Mouse (Mus musculus) hindbrain, embryonic 12.5 days (tissue): ENCODE measurements around the gene Scgb1b30. TPM values are rescaled to one million over a fixed set of nuclear protein-coding genes. Genes with fewer than 3 reads are reported as not detected.
"Not testable (repeated sequence)": the region's sequence is repeated elsewhere in the genome, so short reads cannot be mapped to it uniquely, and the experiment has no call there.

Experiments
- ATAC-seq: fragments of 200-750 bp; cut with Nextera tagmentation; 2 replicates; pipeline ENCODE4 v1.8.0; 2017; ENCODE audit warnings: moderate TSS enrichment; ENCODE audit not compliant: low FRiP score
- H3K27ac ChIP-seq: fragments of 300-500 bp; sonication (generic); 2 replicates; pipeline ENCODE4 v1.5.1; 2016; ENCODE audit warnings: mild to moderate bottlenecking
- H3K27me3 ChIP-seq: fragments of 300-500 bp; sonication (generic); 2 replicates; pipeline ENCODE4 v1.6.1; 2016; ENCODE audit warnings: mild to moderate bottlenecking
- H3K36me3 ChIP-seq: fragments of 300-500 bp; sonication (generic); 2 replicates; pipeline ENCODE4 v1.6.1; 2016; ENCODE audit warnings: mild to moderate bottlenecking
- H3K4me1 ChIP-seq: fragments of 300-500 bp; sonication (generic); 2 replicates; pipeline ENCODE4 v1.6.1; 2016
- H3K4me2 ChIP-seq: fragments of 300-500 bp; sonication (generic); replicated peaks from 2 replicates; pipeline ENCODE4 v1.6.1; 2016; ENCODE audit warnings: mild to moderate bottlenecking
- H3K4me3 ChIP-seq: fragments of 300-500 bp; sonication (generic); 2 replicates; pipeline ENCODE4 v1.5.1; 2016; ENCODE audit warnings: mild to moderate bottlenecking
- H3K9ac ChIP-seq: fragments of 300-500 bp; sonication (generic); 2 replicates; pipeline ENCODE4 v1.6.1; 2016; ENCODE audit warnings: mild to moderate bottlenecking, moderate library complexity
- H3K9me3 ChIP-seq: fragments of 300-500 bp; sonication (generic); replicated peaks from 2 replicates; pipeline ENCODE4 v1.6.1; 2016; ENCODE audit warnings: mild to moderate bottlenecking
- WGBS: fragments of 180-500 bp; shearing (Covaris S2); methylation state at CpG from one replicate; pipeline ENCODE4 v1.1.7; 2016; 5-methylcytosine and 5-hydroxymethylcytosine counted together
- polyA plus RNA-seq: library from polyadenylated mRNA; unstranded; fragments of >200 nt; fragmentation: Nextera tagmentation; extraction: Ambion mirVana; gene quantifications from 2 replicates; pipeline ENCODE4 v1.2.1, GENCODE M21; 2016

Scgb1b30 gene
- polyA plus RNA-seq: not detected in 2 replicates

GRCm38 (mm10) chr7:34094911-34095481, at the start of gene Scgb1b30:
Gene Scgb1b30, plus strand, starts transcription at chr7:34095431.
- WGBS: 84% methylated on average over 3 of the region's 3 CpGs
- Histone ChIP-seq H3K27ac (no peak within 1 kb of the TSS), H3K4me3 (no peak within 1 kb of the TSS), H3K27me3 (no peaks in the 10 kb centered on the region), H3K4me1 (no peaks in the 10 kb centered on the region), H3K9ac (no peak within 1 kb of the TSS), H3K9me3 (peaks cover 16% of the 10 kb centered on the region), H3K4me2 (no peak within 1 kb of the TSS), H3K36me3 (no peaks in the 10 kb centered on the region)
- no peak for ATAC-seq

- not testable (repeated sequence) for ATAC-seq, H3K27me3 ChIP-seq, H3K27ac ChIP-seq, H3K4me2 ChIP-seq, H3K36me3 ChIP-seq, H3K9ac ChIP-seq, H3K4me1 ChIP-seq, H3K4me3 ChIP-seq, H3K9me3 ChIP-seq
- WGBS: 71% methylated on average over 5 of the region's 5 CpGs
These were observed 27.1 kb upstream of the Scgb1b30 start for GRCm38 (mm10) chr7:34068132-34068531.

DNA sequence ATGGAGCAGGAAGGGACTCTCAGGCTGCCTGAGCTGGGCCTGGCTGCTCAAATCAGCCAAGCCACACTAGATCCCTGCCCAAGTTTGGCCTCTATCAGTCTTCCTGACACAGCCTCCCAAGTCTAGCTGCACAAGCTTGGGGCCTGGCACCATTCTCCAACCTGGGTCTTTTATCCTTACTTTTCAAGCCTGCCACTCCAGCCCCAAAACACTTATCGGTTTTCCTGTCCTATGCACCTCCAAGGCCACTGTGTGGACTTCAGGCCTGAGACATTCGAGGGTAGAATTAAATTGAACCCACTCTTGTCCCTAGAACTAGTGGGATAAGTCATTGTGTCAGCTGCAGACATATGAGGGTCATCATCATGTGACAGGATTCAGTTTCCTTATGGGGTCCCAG, 4.8 kb downstream of the Scgb1b30 start:
- Histone ChIP-seq H3K36me3 (no peaks in the 10 kb centered on the region), H3K9ac (no peak overlapping the region), H3K9me3 (peaks cover 8% of the 10 kb centered on the region), H3K4me3 (no peak overlapping the region), H3K4me2 (no peak overlapping the region), H3K27me3 (no peaks in the 10 kb centered on the region), H3K4me1 (no peaks in the 10 kb centered on the region), H3K27ac (no peak overlapping the region)
- no peak for ATAC-seq
- 77% methylated on average over 2 of the region's 2 CpGs for WGBS

- no peak for ATAC-seq
- Histone ChIP-seq H3K4me3 (no peak overlapping the region), H3K4me1 (no peaks in the 10 kb centered on the region), H3K4me2 (no peak overlapping the region), H3K27me3 (no peaks in the 10 kb centered on the region), H3K9me3 (peaks cover 4% of the 10 kb centered on the region; the same call in 1 of the 2 replicates), H3K36me3 (no peaks in the 10 kb centered on the region), H3K9ac (no peak overlapping the region), H3K27ac (no peak overlapping the region)
These were observed 6.0 kb downstream of the Scgb1b30 start for GRCm38 (mm10) chr7:34101276-34101675.

DNA sequence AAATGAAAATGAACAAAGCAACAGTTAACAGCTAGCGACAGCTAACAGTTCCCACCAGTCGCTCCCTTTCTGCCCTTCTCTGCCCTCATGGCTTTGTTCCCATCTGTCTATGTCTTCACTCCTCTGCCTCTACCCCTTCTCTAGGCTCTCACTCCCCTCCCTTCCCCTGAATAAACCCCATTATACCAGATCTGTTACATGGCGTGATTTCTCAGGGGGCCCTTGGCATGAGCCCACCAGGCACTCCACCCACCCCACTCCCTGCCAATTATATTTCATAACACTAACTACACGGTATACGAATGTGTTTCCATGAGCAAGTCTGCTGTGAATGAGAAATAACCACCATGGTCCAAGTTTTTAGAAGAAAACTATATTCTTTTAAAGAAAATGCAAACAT, 14.0 kb downstream of the Scgb1b30 start:
- no peak overlapping the region for H3K4me2 ChIP-seq
- no peak overlapping the region for H3K9ac ChIP-seq
- no peak overlapping the region for H3K4me3 ChIP-seq
- 77% methylated on average over 5 of the region's 5 CpGs for WGBS
- peaks cover 40% of the 10 kb centered on the region for H3K36me3 ChIP-seq
- ATAC-seq: no peak
- H3K27ac ChIP-seq: no peak overlapping the region
- H3K9me3 ChIP-seq: no peaks in the 10 kb centered on the region
- H3K27me3 ChIP-seq: no peaks in the 10 kb centered on the region
- no peaks in the 10 kb centered on the region for H3K4me1 ChIP-seq

- peaks cover 66% of the 10 kb centered on the region for H3K36me3 ChIP-seq
These were observed 21.4 kb downstream of the Scgb1b30 start for GRCm38 (mm10) chr7:34116601-34117000.

GRCm38 (mm10) chr7:34120636-34121035, 25.4 kb downstream of the Scgb1b30 start:
- not testable (repeated sequence) for H3K4me2 ChIP-seq, H3K9me3 ChIP-seq
- 61% methylated on average over 1 of the region's 1 CpGs for WGBS

More at GRCm38 (mm10) chr7:34116601-34117000, 21.4 kb downstream of the Scgb1b30 start:
- 88% methylated on average over 3 of the region's 3 CpGs for WGBS
- ATAC-seq: no peak
- H3K27ac ChIP-seq: no peak overlapping the region
- no peaks in the 10 kb centered on the region for H3K9me3 ChIP-seq
- no peaks in the 10 kb centered on the region for H3K4me1 ChIP-seq
- no peaks in the 10 kb centered on the region for H3K27me3 ChIP-seq
- no peak overlapping the region for H3K9ac ChIP-seq
- no peak overlapping the region for H3K4me3 ChIP-seq
- H3K4me2 ChIP-seq: no peak overlapping the region

DNA sequence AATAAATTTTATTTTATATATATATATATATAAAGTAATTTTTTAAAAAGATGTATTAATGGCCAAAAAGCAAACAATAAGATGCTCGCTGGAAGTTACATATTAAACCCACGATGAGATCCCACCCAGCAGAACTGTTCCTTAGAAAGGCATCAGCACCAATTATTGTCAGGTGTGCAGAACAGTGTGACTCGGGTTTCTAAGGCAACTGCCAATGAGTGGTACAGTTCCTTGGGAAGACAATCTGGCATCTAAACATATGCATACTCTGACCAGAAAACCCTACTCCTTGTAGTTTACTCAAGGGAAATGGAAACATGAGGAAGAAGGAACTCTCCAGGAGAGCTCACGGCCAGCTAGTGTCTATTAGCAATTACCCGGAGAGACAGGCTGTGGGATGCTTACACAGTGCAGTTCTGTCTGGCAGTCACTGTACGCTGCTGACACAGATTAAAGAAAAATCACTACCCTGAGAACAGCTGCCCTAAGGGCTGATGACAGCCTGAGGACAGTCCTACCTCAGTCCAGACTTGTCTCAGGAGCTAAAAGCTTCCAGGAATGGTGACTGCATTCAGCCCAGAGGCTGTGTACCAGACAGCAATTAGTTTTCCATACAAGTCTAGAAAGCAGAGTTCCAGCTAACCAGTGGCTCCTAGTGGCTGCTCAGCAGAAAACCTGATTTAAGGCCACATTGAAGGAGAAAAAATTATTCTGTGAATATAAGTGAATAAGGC, 27.9 kb downstream of the Scgb1b30 start:
- peaks cover 28% of the 10 kb centered on the region; the same call in 1 of the 2 replicates for H3K36me3 ChIP-seq
- no peaks in the 10 kb centered on the region for H3K4me1 ChIP-seq
- 84% methylated on average over 6 of the region's 6 CpGs for WGBS
- ATAC-seq: 0 out of 2 replicates have a peak, but pooled peaks have one; percentile 41
- peaks cover 6% of the 10 kb centered on the region; the same call in 1 of the 2 replicates for H3K9me3 ChIP-seq
- H3K27ac ChIP-seq: no peak overlapping the region
- no peak overlapping the region for H3K9ac ChIP-seq
- H3K4me3 ChIP-seq: no peak overlapping the region
- no peak overlapping the region for H3K4me2 ChIP-seq
- no peaks in the 10 kb centered on the region for H3K27me3 ChIP-seq

More at GRCm38 (mm10) chr7:34120636-34121035, 25.4 kb downstream of the Scgb1b30 start:
- H3K27me3 ChIP-seq, H3K4me3 ChIP-seq, ATAC-seq, H3K4me1 ChIP-seq, H3K9ac ChIP-seq, H3K27ac ChIP-seq: not testable (repeated sequence)
- H3K36me3 ChIP-seq: peaks cover 34% of the 10 kb centered on the region; the same call in 1 of the 2 replicates

GRCm38 (mm10) chr7:34125346-34125745, 30.1 kb downstream of the Scgb1b30 start:
- WGBS: 94% methylated on average over 9 of the region's 9 CpGs
- Histone ChIP-seq H3K4me2 (no peak overlapping the region), H3K27me3 (no peaks in the 10 kb centered on the region), H3K4me3 (no peak overlapping the region), H3K9me3 (peaks cover 6% of the 10 kb centered on the region; the same call in 1 of the 2 replicates), H3K27ac (no peak overlapping the region), H3K9ac (no peak overlapping the region), H3K4me1 (no peaks in the 10 kb centered on the region), H3K36me3 (0 out of 2 replicates have a peak, but pooled peaks cover 22% of the 10 kb centered on the region)
- no peak for ATAC-seq

DNA sequence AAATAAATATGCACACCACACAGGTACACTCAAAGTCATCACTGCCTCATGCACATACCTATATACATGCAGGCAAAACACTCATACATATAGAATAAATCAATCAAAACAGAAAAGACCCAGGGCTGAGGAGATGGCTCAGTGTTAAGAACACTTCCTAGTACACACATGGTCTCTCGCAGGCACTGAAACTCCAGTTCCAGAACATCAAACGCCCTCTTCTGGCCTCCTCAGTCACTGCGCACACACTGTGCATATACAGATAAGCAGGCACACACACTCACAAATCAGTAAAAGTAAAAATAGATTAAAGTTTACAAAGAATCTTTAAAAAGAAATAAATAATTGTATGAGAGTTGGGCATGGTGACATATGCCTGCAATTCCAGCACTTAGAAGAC, 31.1 kb downstream of the Scgb1b30 start:
- no peak overlapping the region for H3K4me3 ChIP-seq
- no peak overlapping the region for H3K4me2 ChIP-seq
- peaks cover 7% of the 10 kb centered on the region for H3K4me1 ChIP-seq
- H3K9ac ChIP-seq: no peak overlapping the region
- H3K9me3 ChIP-seq: peaks cover 6% of the 10 kb centered on the region; the same call in 1 of the 2 replicates
- 83% methylated on average over 3 of the region's 3 CpGs for WGBS
- H3K36me3 ChIP-seq: 0 out of 2 replicates have a peak, but pooled peaks cover 23% of the 10 kb centered on the region
- ATAC-seq: no peak
- no peaks in the 10 kb centered on the region for H3K27me3 ChIP-seq
- no peak overlapping the region for H3K27ac ChIP-seq

DNA sequence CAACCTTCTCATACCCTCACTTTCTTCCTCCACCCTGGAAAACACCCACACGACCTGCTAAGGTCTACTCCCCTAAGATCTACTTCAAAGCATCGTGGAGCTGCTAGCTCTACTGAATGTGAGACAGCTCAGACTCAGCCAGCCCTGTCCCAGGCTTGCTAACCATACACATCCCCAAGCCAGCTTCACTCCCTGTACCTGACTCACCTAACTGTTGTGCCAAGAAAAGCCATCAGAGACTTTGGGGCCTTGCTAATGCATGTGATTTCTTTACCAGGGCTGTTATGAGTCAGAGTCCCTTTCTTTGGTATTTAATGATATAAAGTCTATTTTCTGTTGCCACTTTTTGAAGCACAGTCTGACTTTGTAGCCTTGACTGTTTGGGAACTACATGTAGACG, 35.9 kb downstream of the Scgb1b30 start:
- 78% methylated on average over 3 of the region's 3 CpGs for WGBS
- no peak for ATAC-seq
- Histone ChIP-seq H3K4me2 (peak overlapping the region; percentile 68; the same call in 1 of the 2 replicates), H3K36me3 (0 out of 2 replicates have a peak, but pooled peaks cover 18% of the 10 kb centered on the region), H3K4me1 (peaks cover 14% of the 10 kb centered on the region), H3K4me3 (no peak overlapping the region), H3K27ac (no peak overlapping the region), H3K9ac (no peak overlapping the region), H3K9me3 (peaks cover 6% of the 10 kb centered on the region; the same call in 1 of the 2 replicates), H3K27me3 (no peaks in the 10 kb centered on the region)

DNA sequence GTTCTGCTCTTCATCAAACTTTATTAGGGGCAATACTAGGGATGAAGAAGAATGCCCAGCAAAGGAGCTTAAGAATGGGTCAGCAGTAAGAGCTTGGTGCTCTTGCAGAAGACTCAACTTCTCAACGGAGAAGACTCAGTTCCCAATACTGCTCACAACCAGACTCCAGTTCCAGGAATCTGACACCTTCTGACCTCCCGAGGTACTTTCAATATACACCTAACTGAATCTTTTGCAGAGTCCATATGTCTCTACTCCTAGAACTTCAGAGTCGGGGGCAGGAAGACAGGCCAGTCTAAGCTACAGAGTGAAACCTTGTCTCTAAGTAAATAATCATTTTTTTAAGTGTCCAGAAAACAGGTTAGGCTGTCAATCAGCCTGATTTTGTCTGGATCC, 36.7 kb downstream of the Scgb1b30 start:
- Histone ChIP-seq H3K4me2 (peak overlapping the region; percentile 68), H3K4me1 (peaks cover 14% of the 10 kb centered on the region), H3K36me3 (0 out of 2 replicates have a peak, but pooled peaks cover 10% of the 10 kb centered on the region), H3K27ac (no peak overlapping the region), H3K9ac (peak overlapping the region; percentile 83), H3K9me3 (peaks cover 1% of the 10 kb centered on the region; the same call in 1 of the 2 replicates), H3K27me3 (no peaks in the 10 kb centered on the region), H3K4me3 (peak overlapping the region; percentile 77)
- WGBS: 16% methylated on average over 3 of the region's 3 CpGs
- peak; percentile 14 for ATAC-seq
